Mouse (Mus musculus) v-Abl transformed pro-B cells (cell line): ENCODE data around the gene Cdan1.

Experiments used
- in situ Hi-C, 2 experiments: fragments of 400-800 bp; cut with MboI; formaldehyde crosslinking; loops; one replicate each; pipeline ENCODE4 v1.15.1; 2025; ENCODE audit not compliant: unreplicated experiment in 2 of 2

Gene Cdan1

GRCm38 (mm10) chr2:120770265-120770935 lies 79.5 kb downstream of the Cdan1 start:
- in situ Hi-C loops = no loop called here

GRCm38 (mm10) chr2:120761922-120762321 lies 88.0 kb downstream of the Cdan1 start:
- in situ Hi-C loops = no loop called here

- in situ Hi-C loops = no loop called here
Observed at GRCm38 (mm10) chr2:120748041-120748440, 101.9 kb downstream of the Cdan1 start.

- in situ Hi-C loops = no loop called here
Observed at GRCm38 (mm10) chr2:120745496-120745895, 104.4 kb downstream of the Cdan1 start.

GRCm38 (mm10) chr2:120731877-120732530 lies 117.9 kb downstream of the Cdan1 start:
- in situ Hi-C loops = no loop called here

GRCm38 (mm10) chr2:120731167-120731862 lies 118.6 kb downstream of the Cdan1 start:
- in situ Hi-C loops = no loop called here

- in situ Hi-C loops = no loop called here
Observed at GRCm38 (mm10) chr2:120730639-120731166, 119.2 kb downstream of the Cdan1 start.

GRCm38 (mm10) chr2:120729775-120730585 lies 119.9 kb downstream of the Cdan1 start:
- in situ Hi-C loops = loop anchor here in 1 of 2 experiments (10.0 kb wide), 1 partner anchor 125 kb away; the partner anchor contains the start of genes Cdan1 and Ttbk2

GRCm38 (mm10) chr2:120724176-120724575 lies 125.8 kb downstream of the Cdan1 start:
- in situ Hi-C loops = loop anchor here in 1 of 2 experiments (10.0 kb wide), 1 partner anchor 131 kb away; the partner anchor contains the start of genes Cdan1 and Ttbk2

GRCm38 (mm10) chr2:120723621-120724020 lies 126.3 kb downstream of the Cdan1 start:
- in situ Hi-C loops = loop anchor here in 1 of 2 experiments (10.0 kb wide), 1 partner anchor 131 kb away; the partner anchor contains the start of genes Cdan1 and Ttbk2

GRCm38 (mm10) chr2:120722491-120722890 lies 127.4 kb downstream of the Cdan1 start:
- in situ Hi-C loops = loop anchor here in 1 of 2 experiments (10.0 kb wide), 1 partner anchor 132 kb away; the partner anchor contains the start of genes Cdan1 and Ttbk2

GRCm38 (mm10) chr2:120721911-120722310 lies 128.0 kb downstream of the Cdan1 start:
- in situ Hi-C loops = loop anchor here in 1 of 2 experiments (10.0 kb wide), 1 partner anchor 133 kb away; the partner anchor contains the start of genes Cdan1 and Ttbk2

- in situ Hi-C loops = loop anchor here in 1 of 2 experiments (10.0 kb wide), 1 partner anchor 134 kb away; the partner anchor contains the start of genes Cdan1 and Ttbk2
Observed at GRCm38 (mm10) chr2:120720821-120721220, 129.1 kb downstream of the Cdan1 start.

GRCm38 (mm10) chr2:120718496-120718895 lies 131.4 kb downstream of the Cdan1 start:
- in situ Hi-C loops = loop anchor here in 1 of 2 experiments (10.0 kb wide), 1 partner anchor 146 kb away; no protein-coding TSS in a partner anchor

GRCm38 (mm10) chr2:120713441-120713840 lies 136.5 kb downstream of the Cdan1 start:
- in situ Hi-C loops = loop anchor here in 1 of 2 experiments (10.0 kb wide), 1 partner anchor 151 kb away; no protein-coding TSS in a partner anchor

- in situ Hi-C loops = loop anchor here in 1 of 2 experiments (10.0 kb wide), 1 partner anchor 154 kb away; no protein-coding TSS in a partner anchor
Observed at GRCm38 (mm10) chr2:120710948-120711347, 139.0 kb downstream of the Cdan1 start.

GRCm38 (mm10) chr2:120710154-120710553 lies 139.8 kb downstream of the Cdan1 start:
- in situ Hi-C loops = loop anchor here in 1 of 2 experiments (10.0 kb wide), 1 partner anchor 155 kb away; no protein-coding TSS in a partner anchor

GRCm38 (mm10) chr2:120707041-120707440 lies 142.9 kb downstream of the Cdan1 start:
- in situ Hi-C loops = no loop called here

GRCm38 (mm10) chr2:120702675-120703074 lies 147.3 kb downstream of the Cdan1 start:
- in situ Hi-C loops = no loop called here
